Mouse (Mus musculus): ENCODE measurements around the gene Myb. TPM values are rescaled to one million over a fixed set of nuclear protein-coding genes. Genes with fewer than 3 reads are reported as not detected.
"Not testable (repeated sequence)": the region's sequence is repeated elsewhere in the genome, so short reads cannot be mapped to it uniquely, and the experiment has no call there.

Gene Myb
- total and polyA plus RNA-seq, 3 experiments: 133 to 245 (median 155) TPM

- no peaks in the 10 kb centered on the region for H3K9me3 ChIP-seq (replicated peaks; ENCODE audit: insufficient read depth, low read length)
- no peaks in the 10 kb centered on the region for H3K27me3 ChIP-seq (ENCODE audit: control insufficient read depth in 1 of 2, insufficient read depth in 2 of 2, low read length in 2 of 2)
- H3K9ac ChIP-seq (ENCODE audit: control insufficient read depth, low read depth, low read length, poor library complexity, severe bottlenecking): no peak overlapping the region
- H3K79me2 ChIP-seq (ENCODE audit: control insufficient read depth, insufficient read depth, low read length, poor library complexity): peaks cover 30% of the 10 kb centered on the region
- H3K4me1 ChIP-seq (ENCODE audit: control insufficient read depth in 1 of 2, insufficient read depth in 2 of 2, low read length in 2 of 2): peaks cover 28 to 39% of the 10 kb centered on the region in 2 experiments
- H3K4me3 ChIP-seq (ENCODE audit: control insufficient read depth in 1 of 2, insufficient read depth in 1 of 2, low read depth in 2 of 2, low read length in 2 of 2): no peak overlapping the region
- peak overlapping the region; percentile 50; the same call in 1 of the 2 replicates for H3K27ac ChIP-seq (ENCODE audit: control insufficient read depth, low read depth, low read length)
- peaks cover 66 to 71% of the 10 kb centered on the region in 2 experiments for H3K36me3 ChIP-seq (ENCODE audit: control insufficient read depth in 1 of 2, insufficient read depth in 2 of 2, low read length in 2 of 2)
- TF ChIP-seq EP300 (IDR thresholded peaks at IDR 0.05; ENCODE audit: low read depth in 1 of 2, low read length in 2 of 2) (0 out of 4 replicates have a peak, but pooled peaks of 1 of the 2 experiments have one; percentile 18), MXI1 (IDR thresholded peaks at IDR 0.05; ENCODE audit: low read depth, low read length) (peak; percentile 48; the same call in 1 of the 2 replicates), CHD1 (IDR thresholded peaks at IDR 0.05; ENCODE audit: low read depth, low read length) (0 out of 2 replicates have a peak, but pooled peaks have one; percentile 21), TBP (IDR thresholded peaks at IDR 0.05; ENCODE audit: low read depth, low read length) (no peak), MYC (IDR thresholded peaks at IDR 0.05; ENCODE audit: low read depth, low read length) (peak; percentile 75; the same call in 1 of the 2 replicates), GATA1 (IDR thresholded peaks at IDR 0.05; ENCODE audit: low read depth, low read length) (no peak)
- DNase-seq (ENCODE audit: low read depth, low spot score): peak; percentile 60
These were observed 9.5 kb downstream of the Myb start for GRCm38 (mm10) chr10:21151320-21151719.

GRCm38 (mm10) chr10:21149945-21150344 is 10.8 kb downstream of the Myb start:
- DNase-seq (ENCODE audit: low read depth, low spot score); H3K27ac ChIP-seq (ENCODE audit: control insufficient read depth, low read depth, low read length): not testable (repeated sequence)
- 0 out of 4 replicates have a peak, but pooled peaks of 1 of the 2 experiments have one; percentile 34 for TF ChIP-seq POLR2A (IDR thresholded peaks at IDR 0.05; ENCODE audit: control insufficient read depth in 1 of 2, insufficient read depth in 1 of 2, low read depth in 1 of 2, low read length in 2 of 2, poor library complexity in 1 of 2)
- peak; percentile 90 for TF ChIP-seq ZKSCAN1 (IDR thresholded peaks at IDR 0.05; ENCODE audit: low read depth, low read length)

GRCm38 (mm10) chr10:21146719-21147118 is 14.1 kb downstream of the Myb start:
- DNase-seq (ENCODE audit: low read depth, low spot score): no peak
- Histone ChIP-seq H3K79me2 (ENCODE audit: control insufficient read depth, insufficient read depth, low read length, poor library complexity) (peaks cover 3% of the 10 kb centered on the region), H3K4me3 (ENCODE audit: control insufficient read depth in 1 of 2, insufficient read depth in 1 of 2, low read depth in 2 of 2, low read length in 2 of 2) (no peak overlapping the region), H3K9ac (ENCODE audit: control insufficient read depth, low read depth, low read length, poor library complexity, severe bottlenecking) (no peak overlapping the region), H3K27ac (ENCODE audit: control insufficient read depth, low read depth, low read length) (no peak overlapping the region), H3K27me3 (ENCODE audit: control insufficient read depth in 1 of 2, insufficient read depth in 2 of 2, low read length in 2 of 2) (no peaks in the 10 kb centered on the region), H3K4me1 (ENCODE audit: control insufficient read depth in 1 of 2, insufficient read depth in 2 of 2, low read length in 2 of 2) (peaks cover under 1 to 5% of the 10 kb centered on the region in 2 experiments; a peak in 2 of 4 replicates), H3K9me3 (replicated peaks; ENCODE audit: insufficient read depth, low read length) (no peaks in the 10 kb centered on the region), H3K36me3 (ENCODE audit: control insufficient read depth in 1 of 2, insufficient read depth in 2 of 2, low read length in 2 of 2) (peaks cover 23 to 69% of the 10 kb centered on the region in 2 experiments)
- TF ChIP-seq ZNF384 (IDR thresholded peaks at IDR 0.05; ENCODE audit: low read depth, low read length) (peak; percentile 71), UBTF (IDR thresholded peaks at IDR 0.05; ENCODE audit: borderline replicate concordance, insufficient read depth, low read depth, low read length) (no peak), ZMIZ1 (IDR thresholded peaks at IDR 0.05; ENCODE audit: low read depth, low read length) (0 out of 2 replicates have a peak, but pooled peaks have one; percentile 39)

More at GRCm38 (mm10) chr10:21149945-21150344, 10.8 kb downstream of the Myb start:
- H3K9ac ChIP-seq (ENCODE audit: control insufficient read depth, low read depth, low read length, poor library complexity, severe bottlenecking); H3K9me3 ChIP-seq (replicated peaks; ENCODE audit: insufficient read depth, low read length); H3K4me3 ChIP-seq (ENCODE audit: control insufficient read depth in 1 of 2, insufficient read depth in 1 of 2, low read depth in 2 of 2, low read length in 2 of 2); H3K27me3 ChIP-seq (ENCODE audit: control insufficient read depth in 1 of 2, insufficient read depth in 2 of 2, low read length in 2 of 2): not testable (repeated sequence)
- Histone ChIP-seq H3K4me1 (ENCODE audit: control insufficient read depth in 1 of 2, insufficient read depth in 2 of 2, low read length in 2 of 2) (peaks cover 22 to 26% of the 10 kb centered on the region in 2 experiments), H3K36me3 (ENCODE audit: control insufficient read depth in 1 of 2, insufficient read depth in 2 of 2, low read length in 2 of 2) (peaks cover 52 to 68% of the 10 kb centered on the region in 2 experiments), H3K79me2 (ENCODE audit: control insufficient read depth, insufficient read depth, low read length, poor library complexity) (peaks cover 20% of the 10 kb centered on the region)

All from MEL (cell line).